In the genomic region with DNA sequence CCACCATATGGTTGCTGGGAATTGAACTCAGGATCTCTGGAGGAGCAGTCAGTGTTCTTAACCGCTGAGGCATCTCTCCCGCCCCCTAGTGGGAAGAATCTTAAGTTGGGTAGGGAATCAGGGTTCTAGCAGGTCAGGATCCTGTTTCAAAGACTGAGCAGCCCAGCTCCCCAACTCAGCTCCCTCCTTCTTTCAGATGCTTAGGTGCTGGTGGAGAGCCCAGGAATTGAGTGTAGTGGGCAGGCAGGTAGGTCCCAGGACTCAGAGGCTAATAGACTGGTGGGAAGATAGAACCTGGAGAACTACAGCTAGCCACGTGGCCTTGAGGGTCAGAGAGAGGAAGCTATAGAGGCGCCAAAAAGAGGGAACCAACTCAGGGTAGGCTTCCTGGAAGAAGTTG, we compare ENCODE assay signal across 9 mouse cellular contexts. TPM values are rescaled to one million over a fixed set of nuclear protein-coding genes. Genes with fewer than 3 reads are reported as not detected.
DNase-seq lines count a peak whose midpoint lies in the region; ATAC-seq and TF ChIP-seq lines count a peak whose summit lies in the region.
"Had no signal": no experiment of that assay in that cellular context is flagged by ENCODE, and none has a peak within 500 bp of the region (broad histone marks: within the 10 kb centered on the region; RNA-seq: fewer than 3 reads in every experiment).

No protein-coding gene starts in this region.

- H3K9me3 ChIP-seq in hindbrain, postnatal 0 days (ENCODE audit: low read length) = no peaks in the 10 kb centered on the region
- no peaks in the 10 kb centered on the region for H3K9me3 ChIP-seq in lung, postnatal 0 days (ENCODE audit: low read length)

- no peak for ATAC-seq in cerebellum, adult (ENCODE audit: insufficient number of reproducible peaks, low FRiP score, low TSS enrichment)
- ATAC-seq in hindbrain, postnatal 0 days = no peak
- no peak for ATAC-seq in lung, postnatal 0 days
- ATAC-seq in megakaryocyte-erythroid progenitor cell, adult 5-6 weeks (replicated peaks; ENCODE audit: low FRiP score, low TSS enrichment, poor library complexity, severe bottlenecking) = no peak

- no peak for TF ChIP-seq EP300 in lung, postnatal 0 days (IDR thresholded peaks at IDR 0.05)

- TF ChIP-seq CTCF in hindbrain, postnatal 0 days (IDR thresholded peaks at IDR 0.05; ENCODE audit: low read depth) = peak; percentile 61
- peak; percentile 66 for TF ChIP-seq CTCF in lung, postnatal 0 days (IDR thresholded peaks at IDR 0.05)
- peak; percentile 49; the same call in 1 of the 2 replicates for TF ChIP-seq CTCF in thymus, adult 2 months (IDR thresholded peaks at IDR 0.05; ENCODE audit: borderline replicate concordance, control insufficient read depth, extremely low read depth, insufficient read depth, low read length, poor library complexity)

- peaks cover 7% of the 10 kb centered on the region; the same call in 1 of the 2 replicates for H3K4me1 ChIP-seq in hindbrain, postnatal 0 days (ENCODE audit: insufficient read depth, low read length)
- H3K4me1 ChIP-seq in lung, postnatal 0 days (ENCODE audit: insufficient read depth, low read depth, low read length) = 0 out of 2 replicates have a peak, but pooled peaks cover 4% of the 10 kb centered on the region
- H3K4me1 ChIP-seq in thymus, adult 2 months (replicated peaks; ENCODE audit: control insufficient read depth, insufficient read depth, low read length) = peaks cover 34% of the 10 kb centered on the region

- DNase-seq in cerebellum, adult 18-20 months = peak; percentile 49
- peak; percentile 58 to 61 for DNase-seq in B cell, adult 2 months
- peak; percentile 59 for DNase-seq in cerebellum, adult 9-10 months
- DNase-seq in hindbrain, postnatal 0 days (ENCODE audit: low spot score) = peak; percentile 50
- DNase-seq in lung, postnatal 0 days (ENCODE audit: low spot score) = no peak
- peak; percentile 80 for DNase-seq in thymus, adult 2 months

- H3K36me3 ChIP-seq in hindbrain, postnatal 0 days (ENCODE audit: insufficient read depth, low read length) = no peaks in the 10 kb centered on the region
- H3K36me3 ChIP-seq in lung, postnatal 0 days (ENCODE audit: insufficient read depth, low read length) = no peaks in the 10 kb centered on the region
- no peaks in the 10 kb centered on the region for H3K36me3 ChIP-seq in thymus, adult 2 months (ENCODE audit: control insufficient read depth, insufficient read depth, low read length)

- H3K4me3 ChIP-seq in hindbrain, postnatal 0 days (ENCODE audit: low read length) = no peak overlapping the region
- no peak overlapping the region for H3K4me3 ChIP-seq in lung, postnatal 0 days (ENCODE audit: low read depth, low read length)
- H3K4me3 ChIP-seq in thymus, adult 2 months (ENCODE audit: control insufficient read depth, insufficient read depth, low read length) = no peak overlapping the region

- H3K27me3 ChIP-seq in hindbrain, postnatal 0 days (ENCODE audit: insufficient read depth, low read length) = no peaks in the 10 kb centered on the region
- no peaks in the 10 kb centered on the region for H3K27me3 ChIP-seq in lung, postnatal 0 days (replicated peaks; ENCODE audit: insufficient read depth, low read length)
- no peaks in the 10 kb centered on the region for H3K27me3 ChIP-seq in thymus, adult 2 months (ENCODE audit: control insufficient read depth, insufficient read depth, low read length)

- peak overlapping the region; percentile 95; the same call in 1 of the 2 replicates for H3K4me2 ChIP-seq in hindbrain, postnatal 0 days (ENCODE audit: low read depth, low read length)
- H3K4me2 ChIP-seq in lung, postnatal 0 days (replicated peaks; ENCODE audit: low read depth, low read length) = peak overlapping the region; percentile 71; the same call in 1 of the 2 replicates

- H3K27ac ChIP-seq in hindbrain, postnatal 0 days = no peak overlapping the region
- no peak overlapping the region for H3K27ac ChIP-seq in lung, postnatal 0 days (ENCODE audit: low read length)
- no peak overlapping the region for H3K27ac ChIP-seq in thymus, adult 2 months (ENCODE audit: control insufficient read depth, insufficient read depth, low read length)

- 29% methylated on average over 4 of the region's 4 CpGs for WGBS in hindbrain, postnatal 0 days
- WGBS in lung, postnatal 0 days = 32% methylated on average over 4 of the region's 4 CpGs
- 20% methylated on average over 4 of the region's 4 CpGs for WGBS in thymus, adult 2 months

- TF ChIP-seq POLR2A in thymus, adult 2 months (IDR thresholded peaks at IDR 0.05; ENCODE audit: control insufficient read depth, extremely low read depth, insufficient read depth, low read length, poor library complexity) = no peak

- H3K9ac ChIP-seq in hindbrain, postnatal 0 days (replicated peaks; ENCODE audit: low read length) = no peak overlapping the region
- no peak overlapping the region for H3K9ac ChIP-seq in lung, postnatal 0 days (replicated peaks; ENCODE audit: low read depth)

RNA-seq across cellular contexts. Expression of gene Ripor1, which starts 2.6 kb away (rescaled TPM):
- total RNA-seq in hindbrain, postnatal 0 days (2014; rRNA removed) = 14.4 and 15.1 TPM in 2 replicates
- 23.5 and 28.7 TPM in 2 replicates for polyA plus RNA-seq in hindbrain, postnatal 0 days (2015; fragmentation: Nextera tagmentation; extraction: Ambion mirVana)
- polyA plus RNA-seq in lung, postnatal 0 days (2015; fragmentation: Nextera tagmentation; extraction: Ambion mirVana) = 25.5 and 28.5 TPM in 2 replicates
- 125 and 128 TPM in 2 replicates for polyA plus RNA-seq in thymus, adult 2 months (2012; rRNA removed)
- total RNA-seq in megakaryocyte-erythroid progenitor cell, adult 5-6 weeks (2014; fragmentation: Nextera tagmentation) = 148 and 206 TPM in 2 replicates
- 16.7 and 20.6 TPM in 2 replicates for total RNA-seq in megakaryocyte-erythroid progenitor cell, adult 5-6 weeks (2017)

RNA-seq across cellular contexts. Expression of gene Ctcf, which starts 28.7 kb away (rescaled TPM):
- total RNA-seq in hindbrain, postnatal 0 days (2014; rRNA removed) = 27.4 and 35.9 TPM in 2 replicates
- 87.4 and 88.1 TPM in 2 replicates for polyA plus RNA-seq in hindbrain, postnatal 0 days (2015; fragmentation: Nextera tagmentation; extraction: Ambion mirVana)
- polyA plus RNA-seq in lung, postnatal 0 days (2015; fragmentation: Nextera tagmentation; extraction: Ambion mirVana) = 71.3 and 73.6 TPM in 2 replicates
- polyA plus RNA-seq in thymus, adult 2 months (2012; rRNA removed) = 67.0 and 89.4 TPM in 2 replicates
- 96.1 and 112 TPM in 2 replicates for total RNA-seq in megakaryocyte-erythroid progenitor cell, adult 5-6 weeks (2014; fragmentation: Nextera tagmentation)
- 113 and 160 TPM in 2 replicates for total RNA-seq in megakaryocyte-erythroid progenitor cell, adult 5-6 weeks (2017)

RNA-seq across cellular contexts. Expression of gene Agrp, which starts 29.5 kb away (rescaled TPM):
- 2.1 TPM in 1 of 2 replicates, not detected in the other for total RNA-seq in hindbrain, postnatal 0 days (2014; rRNA removed)
- 1.3 and 1.4 TPM in 2 replicates for polyA plus RNA-seq in hindbrain, postnatal 0 days (2015; fragmentation: Nextera tagmentation; extraction: Ambion mirVana)
- polyA plus RNA-seq in lung, postnatal 0 days (2015; fragmentation: Nextera tagmentation; extraction: Ambion mirVana) = 0.44 and 0.75 TPM in 2 replicates
- polyA plus RNA-seq in thymus, adult 2 months (2012; rRNA removed) = 0.52 and 1.00 TPM in 2 replicates
- not detected in 2 replicates for total RNA-seq in megakaryocyte-erythroid progenitor cell, adult 5-6 weeks (2014; fragmentation: Nextera tagmentation)
- not detected in 2 replicates for total RNA-seq in megakaryocyte-erythroid progenitor cell, adult 5-6 weeks (2017)
- total RNA-seq: hematopoietic stem cell, adult 5-6 weeks had no signal

RNA-seq across cellular contexts. Expression of gene Atp6v0d1, which starts 41.8 kb away (rescaled TPM):
- 231 and 249 TPM in 2 replicates for total RNA-seq in hindbrain, postnatal 0 days (2014; rRNA removed)
- 271 and 289 TPM in 2 replicates for polyA plus RNA-seq in hindbrain, postnatal 0 days (2015; fragmentation: Nextera tagmentation; extraction: Ambion mirVana)
- polyA plus RNA-seq in lung, postnatal 0 days (2015; fragmentation: Nextera tagmentation; extraction: Ambion mirVana) = 141 and 146 TPM in 2 replicates
- 112 and 119 TPM in 2 replicates for polyA plus RNA-seq in thymus, adult 2 months (2012; rRNA removed)
- 51.9 and 70.3 TPM in 2 replicates for total RNA-seq in megakaryocyte-erythroid progenitor cell, adult 5-6 weeks (2014; fragmentation: Nextera tagmentation)
- 21.0 and 32.0 TPM in 2 replicates for total RNA-seq in megakaryocyte-erythroid progenitor cell, adult 5-6 weeks (2017)
